Mouse (Mus musculus) Patski (cell line): ENCODE data around the gene Fbxw8. TPM values are rescaled to one million over a fixed set of nuclear protein-coding genes. Genes with fewer than 3 reads are reported as not detected.

Experiments
- ATAC-seq: fragments of 100-300 bp; one replicate; pipeline ENCODE4 v1.8.0; 2021
- CTCF ChIA-PET: fragments of 350-600 bp; sonication (Branson Sonifier 250); formaldehyde crosslinking; loops from one replicate; lab custom pipeline; 2022; ENCODE audit warnings: inconsistent platforms; lab: Charles Lee
- POLR2A ChIA-PET: fragments of 350-600 bp; sonication (Branson Sonifier 250); formaldehyde crosslinking; loops from one replicate; lab custom pipeline; 2022; ENCODE audit warnings: antibody characterized with exemption, inconsistent platforms; lab: Charles Lee
- DNase-seq: peaks from one replicate; pipeline ENCODE4 v3.0.0-alpha.2; 2011; ENCODE audit warnings: low read depth, low spot score
- H3K27me3 ChIP-seq: fragments of 371-371 bp; one replicate; pipeline ENCODE4 v1.5.1; 2021
- CTCF ChIP-seq: fragments of 100-300 bp; IDR thresholded peaks from one replicate; pipeline ENCODE4 v1.5.1; 2021
- in situ Hi-C: fragments of 300-500 bp; cut with MboI; formaldehyde crosslinking; loops from 3 replicates; pipeline ENCODE4 v1.11.1; 2018; ENCODE audit warnings: low pct_unique_long_range_greater_than_20kb, mixed read lengths
- polyA plus RNA-seq: library from polyadenylated mRNA; unstranded; gene quantifications from one replicate; pipeline ENCODE4 v1.2.3, GENCODE M21; 2021

Gene Fbxw8
- polyA plus RNA-seq, 1 experiment from 2014 or later = 73.1 TPM

GRCm38 (mm10) chr5:118037798-118038484 is 117.3 kb downstream of the Fbxw8 start:
- DNase-seq = peak; percentile 69
- peak; percentile 99 for ATAC-seq
- no peak for TF ChIP-seq CTCF
- no peaks in the 10 kb centered on the region for H3K27me3 ChIP-seq
- POLR2A ChIA-PET = interaction anchor here (0.8 kb wide), 1 partner anchor 12 kb away, joined by 3 read pairs; no protein-coding TSS in a partner anchor
- CTCF ChIA-PET = interaction anchor here (1.0 to 1.8 kb wide), 4 partner anchors 12 to 31 kb away, joined by 3 to 8 read pairs (median 3); no protein-coding TSS in a partner anchor
- in situ Hi-C loops = no loop called here

GRCm38 (mm10) chr5:118036888-118037797 is 118.1 kb downstream of the Fbxw8 start:
- TF ChIP-seq CTCF = no peak
- CTCF ChIA-PET = interaction anchor here (1.0 to 1.8 kb wide), 6 partner anchors 12 to 32 kb away, joined by 3 to 9 read pairs (median 3); no protein-coding TSS in a partner anchor
- POLR2A ChIA-PET = interaction anchor here (0.6 to 1.1 kb wide), 2 partner anchors 9 to 11 kb away, joined by 3 to 4 read pairs; partner anchors contain the start of gene Tesc
- in situ Hi-C loops = no loop called here
- DNase-seq (no peak), ATAC-seq (peak; percentile 19)
- no peaks in the 10 kb centered on the region for H3K27me3 ChIP-seq

DNA sequence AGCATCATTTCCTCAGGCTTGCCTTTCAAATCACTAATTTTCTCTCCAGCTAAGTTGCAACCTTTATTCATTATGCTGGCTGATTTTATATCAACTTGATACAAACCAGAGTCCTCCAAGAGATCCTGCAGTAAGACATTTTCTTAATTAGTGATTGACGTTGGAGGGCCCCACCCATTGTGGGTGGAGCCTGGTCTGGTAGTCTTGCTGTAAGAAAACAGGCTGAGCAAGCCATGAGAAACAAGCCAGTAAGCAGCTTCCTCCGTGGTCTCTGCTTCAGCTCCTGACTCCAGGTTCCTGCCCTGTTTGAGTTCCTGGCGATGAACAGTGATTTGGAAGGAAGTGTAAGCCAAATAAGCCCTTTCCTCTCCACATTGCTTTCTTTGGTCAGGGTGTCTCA is 119.5 kb downstream of the Fbxw8 start:
- no peak for DNase-seq
- no peaks in the 10 kb centered on the region for H3K27me3 ChIP-seq
- no peak for TF ChIP-seq CTCF
- ChIA-PET CTCF (interaction anchor here (1.6 kb wide), 1 partner anchor 34 kb away, joined by 9 read pairs; no protein-coding TSS in a partner anchor), POLR2A (interaction anchor here (1.1 kb wide), 1 partner anchor 8 kb away, joined by 4 read pairs; the partner anchor contains the start of gene Tesc)
- in situ Hi-C loops = no loop called here
- ATAC-seq = no peak

DNA sequence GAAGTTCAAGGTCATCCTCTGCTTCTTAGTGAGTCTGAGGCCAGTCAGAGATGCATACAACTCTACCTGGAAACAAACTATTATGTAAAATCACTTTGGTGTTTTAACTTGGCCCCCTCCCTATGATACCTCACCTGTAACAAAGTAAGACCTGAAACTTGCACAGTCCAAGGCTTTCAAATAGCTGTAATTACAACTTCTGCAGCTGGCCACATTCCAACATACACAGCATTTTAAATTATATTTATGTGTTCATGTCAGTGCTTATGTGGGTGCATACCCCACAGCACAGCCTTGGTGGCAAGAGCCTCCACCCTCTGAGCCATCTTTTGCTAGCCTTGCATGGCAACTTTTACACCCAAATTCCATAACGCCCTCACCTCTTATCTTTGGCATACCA is 120.6 kb downstream of the Fbxw8 start:
- no peaks in the 10 kb centered on the region for H3K27me3 ChIP-seq
- POLR2A ChIA-PET = no interaction called here
- no peak for TF ChIP-seq CTCF
- ATAC-seq = no peak
- CTCF ChIA-PET = no interaction called here
- DNase-seq = no peak
- in situ Hi-C loops = no loop called here

- CTCF ChIA-PET = no interaction called here
- no peak for ATAC-seq
Observed at GRCm38 (mm10) chr5:118033740-118034139, 121.5 kb downstream of the Fbxw8 start.

GRCm38 (mm10) chr5:118033328-118033727 is 121.9 kb downstream of the Fbxw8 start:
- POLR2A ChIA-PET = no interaction called here
- in situ Hi-C loops = no loop called here
- CTCF ChIA-PET = no interaction called here
- H3K27me3 ChIP-seq = peaks cover 5% of the 10 kb centered on the region
- no peak for TF ChIP-seq CTCF
- ATAC-seq = no peak
- no peak for DNase-seq

More at GRCm38 (mm10) chr5:118033740-118034139, 121.5 kb downstream of the Fbxw8 start:
- H3K27me3 ChIP-seq = peaks cover 2% of the 10 kb centered on the region
- no peak for DNase-seq
- in situ Hi-C loops = no loop called here
- POLR2A ChIA-PET = no interaction called here
- no peak for TF ChIP-seq CTCF

DNA sequence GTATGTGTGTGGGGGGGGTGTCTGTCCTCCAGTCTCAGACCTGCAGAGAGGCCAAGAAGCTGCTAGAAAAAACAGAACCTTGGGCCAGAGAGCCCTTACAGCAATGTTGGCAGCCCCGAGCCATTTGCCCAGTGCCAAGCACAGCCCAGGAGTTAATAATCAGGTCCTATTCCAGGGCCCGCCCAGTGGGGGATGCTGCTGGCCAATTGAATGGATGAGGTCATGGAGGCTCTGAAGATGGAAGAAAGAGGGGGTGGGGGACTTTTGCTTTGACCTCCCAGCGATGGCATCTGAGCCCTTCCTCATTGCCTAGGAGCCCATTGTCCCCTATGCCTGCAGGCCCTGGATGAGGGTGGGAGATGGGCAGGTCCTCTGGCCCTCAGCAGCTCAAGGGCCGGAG is 123.8 kb downstream of the Fbxw8 start:
- TF ChIP-seq CTCF = no peak
- DNase-seq = no peak
- ATAC-seq = no peak
- peaks cover 17% of the 10 kb centered on the region for H3K27me3 ChIP-seq
- in situ Hi-C loops = no loop called here
- CTCF ChIA-PET = interaction anchor here (1.0 kb wide), 1 partner anchor 35 kb away, joined by 3 read pairs; no protein-coding TSS in a partner anchor
- POLR2A ChIA-PET = no interaction called here

DNA sequence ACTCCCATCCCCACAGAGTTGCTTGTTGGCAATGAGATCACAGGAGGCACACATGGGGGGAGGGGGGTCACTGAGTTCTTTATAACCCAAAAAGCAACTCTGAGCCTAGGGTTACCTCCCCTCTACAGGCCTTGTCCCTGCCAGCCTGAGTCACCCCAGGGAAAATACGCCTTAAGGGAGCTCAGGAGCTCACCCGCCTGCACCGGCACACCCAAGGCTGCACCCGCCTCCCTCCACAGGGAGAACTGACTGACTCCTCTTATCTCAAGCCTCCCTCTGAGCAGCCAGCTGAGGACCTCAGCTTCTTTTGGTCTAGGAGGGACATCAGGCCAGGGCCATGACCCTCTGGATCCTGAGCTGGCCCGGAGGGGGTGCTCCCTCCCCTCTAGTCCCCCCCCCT is 124.2 kb downstream of the Fbxw8 start:
- CTCF ChIA-PET = interaction anchor here (1.0 kb wide), 1 partner anchor 36 kb away, joined by 3 read pairs; no protein-coding TSS in a partner anchor
- ATAC-seq (no peak), DNase-seq (no peak)
- peaks cover 17% of the 10 kb centered on the region for H3K27me3 ChIP-seq
- in situ Hi-C loops = no loop called here
- TF ChIP-seq CTCF = no peak
- POLR2A ChIA-PET = interaction anchor here (0.5 kb wide), 1 partner anchor 11 kb away, joined by 3 read pairs; no protein-coding TSS in a partner anchor

DNA sequence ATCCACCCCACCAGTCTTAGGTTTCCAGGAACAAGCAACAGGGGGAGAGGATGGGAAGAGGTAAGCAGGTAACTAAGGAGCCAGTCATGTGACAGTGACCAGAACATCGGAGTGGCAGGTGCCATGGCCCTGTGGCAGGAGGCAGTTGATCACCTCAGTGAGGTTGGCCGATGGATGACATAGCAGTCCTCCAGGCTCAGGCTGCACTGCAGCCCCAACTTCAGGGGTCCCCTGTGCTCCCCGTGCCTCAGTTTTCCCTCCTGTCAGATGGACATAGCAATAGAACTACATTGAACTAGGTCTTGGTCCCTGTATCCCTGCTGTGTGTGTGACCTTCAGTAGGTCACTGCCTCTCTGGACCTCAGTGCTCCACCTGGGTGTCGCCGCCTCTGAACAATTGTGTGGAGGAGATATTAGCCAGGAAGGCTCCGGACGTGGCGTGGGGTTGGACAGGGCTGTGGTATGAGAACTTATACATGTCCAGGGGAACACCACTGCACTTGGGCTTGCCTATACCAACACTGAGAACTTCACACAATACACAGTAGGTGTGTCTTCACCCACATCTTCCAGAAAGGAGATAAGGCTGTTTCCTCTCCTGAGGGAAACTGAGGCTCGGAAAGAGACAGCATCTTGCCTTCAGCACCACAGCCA is 125.1 kb downstream of the Fbxw8 start:
- TF ChIP-seq CTCF = no peak
- POLR2A ChIA-PET = no interaction called here
- ATAC-seq (no peak), DNase-seq (no peak)
- H3K27me3 ChIP-seq = peaks cover 17% of the 10 kb centered on the region
- in situ Hi-C loops = no loop called here
- CTCF ChIA-PET = no interaction called here

DNA sequence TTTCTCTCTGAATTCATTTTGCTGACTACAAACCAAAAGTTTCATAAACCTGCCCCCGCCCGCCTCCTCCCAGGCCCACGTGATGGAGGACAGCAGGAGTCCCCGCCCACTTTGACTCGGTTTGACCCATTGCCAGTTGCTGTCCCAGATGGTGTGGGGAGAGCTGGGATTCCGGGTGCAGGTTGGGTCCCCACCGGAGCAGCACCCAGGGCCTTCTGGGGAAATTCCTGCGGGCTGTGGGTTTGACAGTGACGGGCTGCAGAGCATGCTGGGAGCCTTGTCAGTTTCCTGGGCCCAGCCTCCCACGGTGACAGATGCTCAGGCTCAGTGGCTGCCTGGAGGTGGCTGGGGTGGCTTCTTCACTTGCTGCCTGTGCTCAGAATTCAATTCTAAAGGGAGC is 125.8 kb downstream of the Fbxw8 start:
- H3K27me3 ChIP-seq = peaks cover 17% of the 10 kb centered on the region
- no peak for TF ChIP-seq CTCF
- peak; percentile 29 for ATAC-seq
- ChIA-PET POLR2A (no interaction called here), CTCF (no interaction called here)
- no peak for DNase-seq
- in situ Hi-C loops = no loop called here
